Mouse (Mus musculus): ENCODE data around the gene Tprn. TPM values are rescaled to one million over a fixed set of nuclear protein-coding genes. Genes with fewer than 3 reads are reported as not detected.

Tprn gene
- polyA plus RNA-seq (2014; fragmentation: Nextera tagmentation; extraction: Ambion mirVana), result 9.6 and 10.3 TPM in 2 replicates

GRCm38 (mm10) chr2:25262291-25262767 lies at the start of gene Tprn:
Gene Tprn, plus strand, starts transcription at chr2:25262618.
- no peaks in the 10 kb centered on the region for H3K36me3 ChIP-seq (ENCODE audit: control insufficient read depth, insufficient read depth, low read length)
- H3K4me1 ChIP-seq (replicated peaks; ENCODE audit: control insufficient read depth, insufficient read depth, low read length), result peaks cover 28% of the 10 kb centered on the region
- peak within 1 kb of the TSS; percentile 75 for H3K4me3 ChIP-seq (ENCODE audit: low read depth, low read length)
- H3K9ac ChIP-seq (ENCODE audit: low read depth, low read length), result peak within 1 kb of the TSS; percentile 71
- ATAC-seq (replicated peaks; ENCODE audit: low FRiP score), result peak; percentile 97
- H3K27ac ChIP-seq (ENCODE audit: low read depth, low read length), result peak within 1 kb of the TSS; percentile 71
- DNase-seq (ENCODE audit: low spot score), result peak; percentile 89
- under 1% methylated on average over 39 of the region's 39 CpGs for WGBS
- H3K4me2 ChIP-seq, result peak within 1 kb of the TSS; percentile 69
- H3K9me3 ChIP-seq (ENCODE audit: control insufficient read depth, low read length), result no peaks in the 10 kb centered on the region
- peaks cover 3% of the 10 kb centered on the region; the same call in 1 of the 2 replicates for H3K27me3 ChIP-seq (replicated peaks; ENCODE audit: control insufficient read depth, insufficient read depth, low read length)

- ATAC-seq (replicated peaks; ENCODE audit: low FRiP score), result no peak
Measured at GRCm38 (mm10) chr2:25213266-25213865, 49.1 kb upstream of the Tprn start.

GRCm38 (mm10) chr2:25214444-25214843 lies 48.0 kb upstream of the Tprn start, which contains the start of gene Stpg3:
Gene Stpg3, minus strand, starts transcription at chr2:25214637.
- DNase-seq (ENCODE audit: low spot score), result no peak
- H3K4me3 ChIP-seq (ENCODE audit: low read depth, low read length), result no peak within 1 kb of the TSS

More at GRCm38 (mm10) chr2:25213266-25213865, 49.1 kb upstream of the Tprn start:
- Histone ChIP-seq H3K27me3 (replicated peaks; ENCODE audit: control insufficient read depth, insufficient read depth, low read length) (no peaks in the 10 kb centered on the region), H3K4me2 (no peak overlapping the region), H3K36me3 (ENCODE audit: control insufficient read depth, insufficient read depth, low read length) (peaks cover 6% of the 10 kb centered on the region; the same call in 1 of the 2 replicates), H3K4me1 (replicated peaks; ENCODE audit: control insufficient read depth, insufficient read depth, low read length) (peaks cover 16% of the 10 kb centered on the region), H3K9me3 (ENCODE audit: control insufficient read depth, low read length) (no peaks in the 10 kb centered on the region), H3K27ac (ENCODE audit: low read depth, low read length) (no peak overlapping the region), H3K9ac (ENCODE audit: low read depth, low read length) (no peak overlapping the region), H3K4me3 (ENCODE audit: low read depth, low read length) (no peak overlapping the region)
- WGBS, result 59% methylated on average over 23 of the region's 23 CpGs
- no peak for DNase-seq (ENCODE audit: low spot score)

GRCm38 (mm10) chr2:25217666-25218065 lies 44.8 kb upstream of the Tprn start:
- Histone ChIP-seq H3K9me3 (ENCODE audit: control insufficient read depth, low read length) (no peaks in the 10 kb centered on the region), H3K9ac (ENCODE audit: low read depth, low read length) (no peak overlapping the region), H3K27me3 (replicated peaks; ENCODE audit: control insufficient read depth, insufficient read depth, low read length) (no peaks in the 10 kb centered on the region), H3K4me1 (replicated peaks; ENCODE audit: control insufficient read depth, insufficient read depth, low read length) (no peaks in the 10 kb centered on the region), H3K36me3 (ENCODE audit: control insufficient read depth, insufficient read depth, low read length) (peaks cover 4% of the 10 kb centered on the region), H3K4me2 (no peak overlapping the region), H3K4me3 (ENCODE audit: low read depth, low read length) (no peak overlapping the region), H3K27ac (ENCODE audit: low read depth, low read length) (no peak overlapping the region)
- DNase-seq (ENCODE audit: low spot score), result no peak
- WGBS, result 54% methylated on average over 2 of the region's 2 CpGs
- no peak for ATAC-seq (replicated peaks; ENCODE audit: low FRiP score)

More at GRCm38 (mm10) chr2:25214444-25214843, 48.0 kb upstream of the Tprn start, which contains the start of gene Stpg3:
- Histone ChIP-seq H3K9me3 (ENCODE audit: control insufficient read depth, low read length) (no peaks in the 10 kb centered on the region), H3K27ac (ENCODE audit: low read depth, low read length) (no peak within 1 kb of the TSS), H3K36me3 (ENCODE audit: control insufficient read depth, insufficient read depth, low read length) (0 out of 2 replicates have a peak, but pooled peaks cover 2% of the 10 kb centered on the region), H3K9ac (ENCODE audit: low read depth, low read length) (no peak within 1 kb of the TSS), H3K4me1 (replicated peaks; ENCODE audit: control insufficient read depth, insufficient read depth, low read length) (peaks cover 13% of the 10 kb centered on the region), H3K27me3 (replicated peaks; ENCODE audit: control insufficient read depth, insufficient read depth, low read length) (no peaks in the 10 kb centered on the region), H3K4me2 (no peak within 1 kb of the TSS)
- 76% methylated on average over 3 of the region's 3 CpGs for WGBS
- ATAC-seq (replicated peaks; ENCODE audit: low FRiP score), result no peak

GRCm38 (mm10) chr2:25218445-25218844 lies 44.0 kb upstream of the Tprn start, which contains the start of gene Fam166a:
Gene Fam166a, plus strand, starts transcription at chr2:25218745.
- H3K4me3 ChIP-seq (ENCODE audit: low read depth, low read length), result no peak within 1 kb of the TSS
- H3K36me3 ChIP-seq (ENCODE audit: control insufficient read depth, insufficient read depth, low read length), result peaks cover 7% of the 10 kb centered on the region
- no peaks in the 10 kb centered on the region for H3K27me3 ChIP-seq (replicated peaks; ENCODE audit: control insufficient read depth, insufficient read depth, low read length)
- H3K9me3 ChIP-seq (ENCODE audit: control insufficient read depth, low read length), result no peaks in the 10 kb centered on the region
- no peaks in the 10 kb centered on the region; the same call in 1 of the 2 replicates for H3K4me1 ChIP-seq (replicated peaks; ENCODE audit: control insufficient read depth, insufficient read depth, low read length)
- H3K4me2 ChIP-seq, result no peak within 1 kb of the TSS
- no peak within 1 kb of the TSS for H3K9ac ChIP-seq (ENCODE audit: low read depth, low read length)
- H3K27ac ChIP-seq (ENCODE audit: low read depth, low read length), result no peak within 1 kb of the TSS
- ATAC-seq (replicated peaks; ENCODE audit: low FRiP score), result no peak
- no peak for DNase-seq (ENCODE audit: low spot score)

DNA sequence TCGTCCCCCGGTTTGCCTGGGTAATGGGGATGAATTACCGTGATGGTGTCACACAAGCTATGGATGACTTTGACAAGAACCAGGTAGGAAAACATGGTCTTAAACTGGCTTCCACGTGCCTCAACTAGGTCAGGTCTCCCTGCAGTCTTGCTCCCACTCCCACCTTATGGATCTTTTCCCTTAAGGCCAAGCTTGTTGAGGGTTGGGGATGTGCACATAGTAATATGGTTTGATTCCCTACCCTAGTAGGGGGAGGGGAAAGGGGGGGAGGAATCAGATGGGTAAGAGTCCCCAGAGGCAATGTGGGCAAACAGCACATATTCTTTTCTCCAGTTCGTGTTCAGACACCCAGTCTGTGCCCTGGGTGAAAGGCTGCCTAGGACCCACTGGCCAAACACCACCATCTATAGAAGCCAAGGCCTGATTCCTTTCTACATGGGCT lies 41.1 kb upstream of the Tprn start:
- WGBS, result 62% methylated on average over 5 of the region's 5 CpGs
- Histone ChIP-seq H3K4me1 (replicated peaks; ENCODE audit: control insufficient read depth, insufficient read depth, low read length) (peaks cover 6% of the 10 kb centered on the region), H3K9me3 (ENCODE audit: control insufficient read depth, low read length) (no peaks in the 10 kb centered on the region), H3K9ac (ENCODE audit: low read depth, low read length) (no peak overlapping the region), H3K4me2 (no peak overlapping the region), H3K4me3 (ENCODE audit: low read depth, low read length) (no peak overlapping the region; the same call in 1 of the 2 replicates), H3K27ac (ENCODE audit: low read depth, low read length) (no peak overlapping the region), H3K27me3 (replicated peaks; ENCODE audit: control insufficient read depth, insufficient read depth, low read length) (no peaks in the 10 kb centered on the region), H3K36me3 (ENCODE audit: control insufficient read depth, insufficient read depth, low read length) (peaks cover 9% of the 10 kb centered on the region)
- ATAC-seq (replicated peaks; ENCODE audit: low FRiP score) (no peak), DNase-seq (ENCODE audit: low spot score) (no peak)

- peak overlapping the region; percentile 88 for H3K9ac ChIP-seq (ENCODE audit: low read depth, low read length)
- H3K9me3 ChIP-seq (ENCODE audit: control insufficient read depth, low read length), result no peaks in the 10 kb centered on the region
- peak overlapping the region; percentile 98 for H3K27ac ChIP-seq (ENCODE audit: low read depth, low read length)
- H3K36me3 ChIP-seq (ENCODE audit: control insufficient read depth, insufficient read depth, low read length), result peaks cover 9% of the 10 kb centered on the region
- H3K27me3 ChIP-seq (replicated peaks; ENCODE audit: control insufficient read depth, insufficient read depth, low read length), result no peaks in the 10 kb centered on the region
- ATAC-seq (replicated peaks; ENCODE audit: low FRiP score) (peak; percentile 79), DNase-seq (ENCODE audit: low spot score) (peak; percentile 85)
- peaks cover 6% of the 10 kb centered on the region for H3K4me1 ChIP-seq (replicated peaks; ENCODE audit: control insufficient read depth, insufficient read depth, low read length)
- under 1% methylated on average over 53 of the region's 53 CpGs for WGBS
- peak overlapping the region; percentile 95 for H3K4me2 ChIP-seq
- H3K4me3 ChIP-seq (ENCODE audit: low read depth, low read length), result peak overlapping the region; percentile 82
Measured at GRCm38 (mm10) chr2:25223681-25224491, 38.5 kb upstream of the Tprn start.

GRCm38 (mm10) chr2:25224492-25224765 lies 38.0 kb upstream of the Tprn start, which contains the start of gene Tubb4b:
Gene Tubb4b, minus strand, starts transcription at chr2:25224702.
- peaks cover 9% of the 10 kb centered on the region for H3K36me3 ChIP-seq (ENCODE audit: control insufficient read depth, insufficient read depth, low read length)
- 0% methylated on average over 17 of the region's 17 CpGs for WGBS
- no peaks in the 10 kb centered on the region for H3K9me3 ChIP-seq (ENCODE audit: control insufficient read depth, low read length)
- H3K4me2 ChIP-seq, result peak within 1 kb of the TSS; percentile 95
- ATAC-seq (replicated peaks; ENCODE audit: low FRiP score), result no peak
- H3K9ac ChIP-seq (ENCODE audit: low read depth, low read length), result peak within 1 kb of the TSS; percentile 88
- peak within 1 kb of the TSS; percentile 82 for H3K4me3 ChIP-seq (ENCODE audit: low read depth, low read length)
- H3K4me1 ChIP-seq (replicated peaks; ENCODE audit: control insufficient read depth, insufficient read depth, low read length), result peaks cover 6% of the 10 kb centered on the region
- DNase-seq (ENCODE audit: low spot score), result no peak
- H3K27me3 ChIP-seq (replicated peaks; ENCODE audit: control insufficient read depth, insufficient read depth, low read length), result no peaks in the 10 kb centered on the region
- H3K27ac ChIP-seq (ENCODE audit: low read depth, low read length), result peak within 1 kb of the TSS; percentile 98
